Mouse (Mus musculus) liver, embryonic 16.5 days (tissue): ENCODE results near the gene Otulin. TPM values are rescaled to one million over a fixed set of nuclear protein-coding genes. Genes with fewer than 3 reads are reported as not detected.

Source experiments
- ATAC-seq: fragments of 200-750 bp; cut with Nextera tagmentation; 2 replicates; pipeline ENCODE4 v1.8.0; 2017; ENCODE audit warnings: low read depth, mild to moderate bottlenecking, moderate number of reproducible peaks, moderate library complexity
- H3K27ac ChIP-seq: fragments of 300-500 bp; sonication (generic); 2 replicates; pipeline ENCODE4 v1.5.1; 2014; ENCODE audit warnings: mild to moderate bottlenecking, low read length
- H3K27me3 ChIP-seq: fragments of 300-500 bp; sonication (generic); 2 replicates; pipeline ENCODE4 v1.6.1; 2014; ENCODE audit warnings: low read depth, low read length, mixed read lengths; ENCODE audit not compliant: control insufficient read depth, insufficient read depth
- H3K36me3 ChIP-seq: fragments of 300-500 bp; sonication (generic); 2 replicates; pipeline ENCODE4 v1.6.1; 2014; ENCODE audit warnings: mild to moderate bottlenecking; ENCODE audit not compliant: control insufficient read depth, insufficient read depth
- H3K4me1 ChIP-seq: fragments of 300-500 bp; sonication (generic); 2 replicates; pipeline ENCODE4 v1.6.1; 2014; ENCODE audit warnings: low read depth, low read length, mixed read lengths; ENCODE audit not compliant: control insufficient read depth
- H3K4me2 ChIP-seq: fragments of 300-500 bp; sonication (generic); 2 replicates; pipeline ENCODE4 v1.6.1; 2014; ENCODE audit warnings: low read depth, low read length, mixed read lengths
- H3K4me3 ChIP-seq: fragments of 300-500 bp; sonication (generic); 2 replicates; pipeline ENCODE4 v1.5.1; 2014; ENCODE audit warnings: low read depth, mild to moderate bottlenecking, low read length
- H3K9ac ChIP-seq: fragments of 300-500 bp; sonication (generic); 2 replicates; pipeline ENCODE4 v1.6.1; 2014; ENCODE audit warnings: low read depth, low read length
- H3K9me3 ChIP-seq: fragments of 300-500 bp; sonication (generic); replicated peaks from 2 replicates; pipeline ENCODE4 v1.6.1; 2016; ENCODE audit warnings: low read length; ENCODE audit not compliant: control insufficient read depth
- WGBS: fragments of 180-500 bp; shearing (Covaris S2); extraction: QIAGEN DNeasy Blood & Tissue Kit; methylation state at CpG from one replicate; pipeline ENCODE4 v1.1.7; 2014; ENCODE audit not compliant: insufficient replicate concordance; 5-methylcytosine and 5-hydroxymethylcytosine counted together
- polyA plus RNA-seq: library from polyadenylated mRNA; unstranded; fragments of >200 nt; fragmentation: Nextera tagmentation; extraction: Ambion mirVana; gene quantifications from 2 replicates; pipeline ENCODE4 v1.2.1, GENCODE M21; 2015

Gene Otulin
- 7.8 and 12.3 TPM in 2 replicates for polyA plus RNA-seq

- Histone ChIP-seq H3K27me3 (no peaks in the 10 kb centered on the region), H3K9me3 (no peaks in the 10 kb centered on the region), H3K4me1 (peaks cover 30% of the 10 kb centered on the region), H3K4me3 (peak within 1 kb of the TSS; percentile 93), H3K9ac (peak within 1 kb of the TSS; percentile 88), H3K36me3 (0 out of 2 replicates have a peak, but pooled peaks cover 3% of the 10 kb centered on the region), H3K4me2 (peak within 1 kb of the TSS; percentile 81), H3K27ac (peak within 1 kb of the TSS; percentile 66)
- peak; percentile 97 for ATAC-seq
- 7% methylated on average over 56 of the region's 56 CpGs for WGBS
Measured at GRCm38 (mm10) chr15:27630601-27631383, at the start of gene Otulin. TSS of gene Otulin (minus strand) at chr15:27630693.

GRCm38 (mm10) chr15:27678511-27678910 lies 48.0 kb upstream of the Otulin start:
- 66% methylated on average over 9 of the region's 9 CpGs for WGBS
- no peak for ATAC-seq
- Histone ChIP-seq H3K4me3 (no peak overlapping the region), H3K4me2 (no peak overlapping the region), H3K27ac (no peak overlapping the region), H3K27me3 (peaks cover 15% of the 10 kb centered on the region), H3K9me3 (no peaks in the 10 kb centered on the region), H3K36me3 (no peaks in the 10 kb centered on the region), H3K4me1 (peaks cover 5% of the 10 kb centered on the region), H3K9ac (no peak overlapping the region)

- Histone ChIP-seq H3K27ac (no peak overlapping the region), H3K27me3 (peaks cover 15% of the 10 kb centered on the region), H3K4me1 (peaks cover 5% of the 10 kb centered on the region), H3K9ac (no peak overlapping the region), H3K4me3 (no peak overlapping the region), H3K36me3 (no peaks in the 10 kb centered on the region), H3K9me3 (no peaks in the 10 kb centered on the region), H3K4me2 (no peak overlapping the region)
- WGBS: 70% methylated on average over 6 of the region's 6 CpGs
- no peak for ATAC-seq
Measured at GRCm38 (mm10) chr15:27677801-27678200, 47.3 kb upstream of the Otulin start.

GRCm38 (mm10) chr15:27676211-27676610 lies 45.7 kb upstream of the Otulin start:
- Histone ChIP-seq H3K4me2 (no peak overlapping the region), H3K4me3 (no peak overlapping the region), H3K27me3 (peaks cover 11% of the 10 kb centered on the region; the same call in 1 of the 2 replicates), H3K27ac (no peak overlapping the region), H3K9me3 (no peaks in the 10 kb centered on the region), H3K9ac (no peak overlapping the region), H3K36me3 (no peaks in the 10 kb centered on the region), H3K4me1 (no peaks in the 10 kb centered on the region; the same call in none of the 2 replicates)
- ATAC-seq: no peak
- WGBS: 49% methylated on average over 9 of the region's 9 CpGs

DNA sequence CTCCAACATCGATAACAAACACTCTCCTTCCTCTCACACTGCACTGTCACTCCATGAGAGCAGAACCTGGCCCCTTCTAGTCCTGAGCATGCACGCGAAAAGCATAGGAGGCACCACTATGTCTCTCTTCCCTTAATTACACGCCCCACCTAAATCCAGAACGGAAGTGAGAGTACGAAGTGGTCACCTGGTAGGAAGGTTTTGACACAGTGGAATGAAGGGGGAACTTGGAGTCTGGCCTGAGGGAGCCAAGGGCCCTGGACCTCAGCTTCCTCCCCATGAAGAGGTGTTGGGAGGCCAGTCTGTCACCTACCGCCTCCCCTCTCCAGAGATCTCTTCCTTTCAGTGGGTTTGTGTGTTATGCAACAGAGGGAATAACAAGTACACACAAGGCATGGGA lies 44.6 kb upstream of the Otulin start:
- Histone ChIP-seq H3K9ac (no peak overlapping the region), H3K36me3 (no peaks in the 10 kb centered on the region), H3K4me3 (no peak overlapping the region), H3K4me1 (no peaks in the 10 kb centered on the region), H3K9me3 (no peaks in the 10 kb centered on the region), H3K27ac (no peak overlapping the region), H3K4me2 (no peak overlapping the region), H3K27me3 (peaks cover 4% of the 10 kb centered on the region; the same call in 1 of the 2 replicates)
- 34% methylated on average over 7 of the region's 7 CpGs for WGBS
- no peak for ATAC-seq

- 71% methylated on average over 6 of the region's 6 CpGs for WGBS
- Histone ChIP-seq H3K4me1 (no peaks in the 10 kb centered on the region), H3K9ac (no peak overlapping the region), H3K27me3 (0 out of 2 replicates have a peak, but pooled peaks cover 2% of the 10 kb centered on the region), H3K36me3 (no peaks in the 10 kb centered on the region), H3K4me2 (no peak overlapping the region), H3K9me3 (no peaks in the 10 kb centered on the region), H3K4me3 (no peak overlapping the region), H3K27ac (no peak overlapping the region)
- ATAC-seq: no peak
Measured at GRCm38 (mm10) chr15:27674041-27674440, 43.5 kb upstream of the Otulin start.

- no peak overlapping the region for H3K27ac ChIP-seq
- WGBS: 69% methylated on average over 6 of the region's 6 CpGs
Measured at GRCm38 (mm10) chr15:27673151-27673550, 42.7 kb upstream of the Otulin start.

GRCm38 (mm10) chr15:27672259-27672658 lies 41.8 kb upstream of the Otulin start:
- H3K9me3 ChIP-seq: no peaks in the 10 kb centered on the region
- no peaks in the 10 kb centered on the region for H3K36me3 ChIP-seq
- no peaks in the 10 kb centered on the region for H3K27me3 ChIP-seq
- H3K4me1 ChIP-seq: peaks cover 2% of the 10 kb centered on the region; the same call in 1 of the 2 replicates
- WGBS: 49% methylated on average over 8 of the region's 8 CpGs
- ATAC-seq: no peak
- no peak overlapping the region for H3K4me2 ChIP-seq
- no peak overlapping the region for H3K9ac ChIP-seq
- H3K27ac ChIP-seq: no peak overlapping the region
- no peak overlapping the region for H3K4me3 ChIP-seq

More at GRCm38 (mm10) chr15:27673151-27673550, 42.7 kb upstream of the Otulin start:
- Histone ChIP-seq H3K9me3 (no peaks in the 10 kb centered on the region), H3K4me1 (no peaks in the 10 kb centered on the region), H3K4me2 (no peak overlapping the region), H3K36me3 (no peaks in the 10 kb centered on the region), H3K4me3 (no peak overlapping the region), H3K9ac (no peak overlapping the region), H3K27me3 (no peaks in the 10 kb centered on the region)
- no peak for ATAC-seq

DNA sequence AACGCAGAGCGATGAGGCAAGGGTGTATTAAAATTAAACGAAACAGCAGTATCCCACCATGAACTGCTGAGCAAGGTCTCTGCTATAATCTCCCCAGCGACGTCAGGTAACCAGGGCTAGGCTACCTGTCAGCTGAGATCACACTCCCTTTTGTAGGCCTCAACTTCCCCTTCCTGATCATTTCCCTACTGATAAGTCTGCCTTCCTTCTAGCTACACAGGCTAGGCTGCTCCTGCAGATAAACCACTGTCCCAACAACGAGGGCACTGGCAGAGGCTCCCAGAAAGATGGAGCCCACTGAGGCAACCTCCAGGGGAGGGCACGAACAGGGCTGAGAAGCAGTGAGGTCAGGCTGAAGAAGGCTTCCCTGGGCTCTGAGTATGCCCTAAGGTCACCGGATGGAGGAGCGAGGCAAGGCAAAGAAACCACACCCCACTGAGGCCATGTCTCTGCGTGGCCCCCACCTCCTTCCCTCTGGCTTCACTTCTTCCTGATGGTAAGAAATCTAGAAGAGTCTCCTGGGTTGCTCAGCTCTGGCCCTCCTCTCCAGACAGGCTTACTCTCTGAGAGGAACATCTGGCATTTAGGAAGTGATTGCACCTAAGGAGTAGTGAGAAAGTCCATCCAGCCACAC lies 41.2 kb upstream of the Otulin start:
- ATAC-seq: peak; percentile 21; the same call in 1 of the 2 replicates

More for the DNA sequence above, 41.2 kb upstream of the Otulin start:
- Histone ChIP-seq H3K27ac (0 out of 2 replicates have a peak overlapping the region, but pooled peaks have one; percentile 25), H3K36me3 (no peaks in the 10 kb centered on the region), H3K9ac (no peak overlapping the region), H3K4me3 (no peak overlapping the region), H3K4me1 (peaks cover 2% of the 10 kb centered on the region; the same call in 1 of the 2 replicates), H3K9me3 (no peaks in the 10 kb centered on the region), H3K27me3 (no peaks in the 10 kb centered on the region), H3K4me2 (no peak overlapping the region)
- WGBS: 30% methylated on average over 10 of the region's 10 CpGs
